Mouse (Mus musculus) heart, adult 8-10 months (tissue): Measurements from ENCODE around the gene Frem3. TPM values are rescaled to one million over a fixed set of nuclear protein-coding genes. Genes with fewer than 3 reads are reported as not detected.

Source experiments
- DNase-seq: peaks from one replicate; pipeline ENCODE4 v3.0.0; 2022; ENCODE audit warnings: low spot score
- total RNA-seq, 4 experiments: library from RNA; stranded (reverse); gene quantifications; 2 replicates each; pipeline ENCODE4 v1.2.4; 2022

The Frem3 gene
- not detected for total RNA-seq

DNA sequence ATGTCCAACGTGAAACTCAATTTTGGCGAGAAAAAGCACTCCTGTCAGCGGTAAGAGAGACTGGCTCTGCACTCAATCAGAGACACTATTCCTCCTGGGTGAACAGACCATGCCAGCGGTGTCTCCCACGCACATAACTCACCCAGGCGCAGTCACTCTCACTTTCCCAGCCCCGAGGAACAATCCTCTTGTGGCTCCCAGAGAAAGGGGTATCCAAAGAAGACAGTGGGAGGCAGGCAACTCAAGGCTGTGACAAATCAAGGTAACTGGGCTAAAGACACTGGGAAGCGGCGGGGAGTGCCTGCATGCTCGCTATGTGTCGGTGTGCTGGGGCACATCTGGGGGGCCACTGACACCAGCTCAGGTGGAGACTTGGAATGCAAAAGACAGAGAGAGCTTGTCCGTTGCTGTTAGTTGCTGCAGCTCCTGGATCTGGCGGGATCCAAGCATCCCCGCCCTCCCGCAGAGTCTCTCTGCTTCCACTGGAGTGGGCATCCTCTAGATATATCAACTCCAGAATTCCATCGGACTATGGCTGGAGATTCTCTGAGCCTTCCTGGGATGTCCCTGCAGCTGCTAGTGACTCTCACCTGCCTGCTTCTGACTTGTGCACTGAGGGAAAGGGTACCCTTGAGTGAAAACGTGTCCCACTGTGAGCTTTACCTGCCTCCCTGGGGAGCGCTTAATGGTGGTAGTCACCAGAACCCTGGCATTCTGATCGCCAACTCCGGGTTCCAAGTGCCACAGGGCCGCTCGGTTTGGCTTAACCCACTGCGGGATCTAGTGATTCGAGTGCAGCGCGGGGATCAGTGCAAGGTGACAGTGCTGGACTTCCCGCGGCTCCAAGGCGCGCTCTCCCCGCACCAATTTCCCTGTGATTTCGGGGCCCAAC is at the start of gene Frem3:
Gene Frem3, plus strand, starts transcription at position 532 of the 892 bp plus-strand sequence.
- DNase-seq, result no peak

DNA sequence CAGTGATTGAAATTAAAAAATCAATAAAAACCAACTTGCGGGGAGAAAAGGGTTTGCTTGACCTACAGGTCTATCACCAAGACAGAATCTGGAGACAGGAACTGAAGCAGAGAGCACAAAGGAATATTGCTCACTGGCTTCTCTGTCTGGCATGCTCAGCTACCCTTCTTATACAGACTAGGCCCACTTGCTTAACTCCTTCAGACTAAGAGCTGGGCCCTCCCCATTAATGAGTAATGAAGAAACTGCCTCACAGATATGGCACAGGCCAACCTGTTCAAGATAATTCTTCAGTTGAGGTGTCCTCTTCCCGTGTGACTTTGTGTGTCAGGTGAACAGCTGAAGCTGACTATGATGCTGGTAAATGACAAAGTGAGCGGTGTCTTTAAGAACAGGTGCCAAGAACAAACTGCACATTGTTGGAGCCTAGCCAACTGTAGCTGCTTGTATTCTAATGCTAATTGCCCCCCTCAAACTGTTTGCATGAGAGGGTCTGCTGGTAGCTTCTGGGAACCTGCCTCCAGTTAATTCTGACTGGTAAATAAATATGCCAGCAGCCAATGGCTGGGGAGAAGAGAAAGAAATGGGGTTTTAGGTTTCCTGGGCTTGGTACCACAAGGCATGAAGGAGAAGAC is 46.6 kb upstream of the Frem3 start:
- DNase-seq, result no peak

DNA sequence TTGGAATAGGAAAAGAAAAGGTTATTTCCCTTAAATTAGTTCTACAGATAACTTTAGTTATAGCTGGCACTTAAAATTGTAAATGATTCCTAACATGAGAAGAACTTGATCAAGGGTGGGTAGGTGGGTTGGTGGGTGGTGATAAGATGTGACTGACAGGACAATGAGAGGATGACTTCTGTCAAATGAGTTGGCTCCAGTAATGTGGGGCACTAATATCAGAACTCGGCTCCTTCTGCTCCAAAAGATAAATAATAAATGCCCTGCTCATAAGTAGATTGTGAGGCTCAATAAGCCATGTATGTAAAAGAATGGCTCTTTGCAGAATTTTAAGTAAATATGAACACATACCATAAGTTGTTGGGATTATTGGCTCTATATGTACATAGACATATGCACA is 43.4 kb upstream of the Frem3 start:
- no peak for DNase-seq

DNA sequence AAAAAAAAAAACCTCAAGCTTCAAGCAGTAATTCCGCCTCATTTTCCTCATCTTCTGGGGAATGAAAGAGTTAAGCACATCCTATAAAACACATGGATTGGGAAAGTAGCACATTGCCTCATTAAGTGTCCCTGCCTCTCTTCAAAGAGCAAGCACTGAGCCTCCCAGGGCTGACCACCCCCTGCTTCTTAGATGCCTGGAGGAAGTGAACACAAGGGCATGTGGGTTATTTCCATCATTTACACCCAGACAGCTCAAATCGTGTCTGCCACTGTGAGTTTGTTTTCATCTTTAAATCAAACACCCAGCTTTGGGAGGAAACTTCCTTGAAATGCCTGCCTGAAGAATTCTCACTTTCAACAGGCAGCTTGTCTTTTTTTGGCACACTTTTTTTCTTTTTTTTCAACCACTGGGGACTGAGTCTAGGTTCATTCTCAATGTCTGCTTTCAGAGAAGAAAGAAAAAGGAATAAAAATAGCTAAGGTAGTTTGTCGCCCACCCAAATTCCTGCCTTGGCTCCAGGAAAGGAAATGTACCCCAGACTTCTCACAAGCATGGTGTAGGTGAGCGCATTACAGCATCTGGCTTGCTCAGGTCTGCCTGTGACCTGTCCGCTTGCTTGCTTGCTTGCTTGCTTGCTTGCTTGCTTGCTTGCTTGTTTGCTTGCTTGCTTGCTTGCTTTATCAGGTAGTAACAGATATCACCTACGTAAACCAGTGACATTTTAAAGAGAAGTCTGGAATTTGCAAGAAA is 42.5 kb upstream of the Frem3 start:
- DNase-seq, result no peak

DNA sequence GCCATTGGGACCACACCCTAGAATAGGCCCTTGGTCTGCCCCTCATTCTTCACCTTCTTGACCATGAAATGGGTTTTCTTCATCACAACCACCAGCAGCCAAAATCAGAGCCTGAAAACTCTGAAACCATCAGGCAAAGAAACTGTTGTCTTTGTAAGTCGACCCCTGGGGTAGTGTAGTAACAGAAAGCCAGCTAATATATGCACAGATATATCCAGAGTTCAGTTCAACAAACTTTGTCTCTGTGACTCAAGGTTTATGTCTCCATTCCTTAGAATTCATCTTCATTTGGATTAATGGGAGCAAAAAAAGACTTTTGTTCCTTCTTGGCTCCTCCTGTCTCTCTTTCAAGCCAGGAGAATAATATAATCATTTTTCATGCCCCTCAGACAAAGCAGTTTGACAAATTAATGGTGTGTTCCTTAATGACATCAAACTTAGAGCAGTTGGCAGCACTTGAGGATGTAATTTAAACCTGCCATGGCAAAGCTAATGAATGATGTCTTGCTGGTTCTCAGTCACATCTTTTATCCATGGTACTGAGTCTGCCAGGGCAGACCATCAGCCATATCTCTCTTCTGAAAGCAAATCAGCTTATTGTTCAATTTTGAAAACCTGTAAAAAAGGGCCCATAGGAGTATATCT is 38.3 kb upstream of the Frem3 start:
- DNase-seq, result no peak

DNA sequence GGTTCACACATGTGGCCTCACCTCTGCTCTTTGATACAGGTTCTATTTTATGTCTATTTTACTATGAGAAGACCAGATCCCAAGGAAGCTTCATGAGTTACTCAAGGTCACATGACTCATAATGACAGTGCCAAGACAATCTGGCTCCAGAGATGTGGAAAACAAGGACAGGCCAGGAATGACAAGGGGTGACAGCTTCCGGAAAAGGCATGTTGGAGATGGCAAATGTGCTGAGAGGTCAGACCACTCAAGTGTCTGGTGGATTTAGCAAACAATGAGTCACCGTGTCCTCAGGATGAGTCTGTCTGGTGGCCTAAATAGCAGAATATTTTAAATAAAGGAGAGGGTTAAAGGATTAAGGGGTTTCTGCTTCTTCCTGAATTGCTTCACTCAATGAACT is 33.8 kb upstream of the Frem3 start:
- no peak for DNase-seq

DNA sequence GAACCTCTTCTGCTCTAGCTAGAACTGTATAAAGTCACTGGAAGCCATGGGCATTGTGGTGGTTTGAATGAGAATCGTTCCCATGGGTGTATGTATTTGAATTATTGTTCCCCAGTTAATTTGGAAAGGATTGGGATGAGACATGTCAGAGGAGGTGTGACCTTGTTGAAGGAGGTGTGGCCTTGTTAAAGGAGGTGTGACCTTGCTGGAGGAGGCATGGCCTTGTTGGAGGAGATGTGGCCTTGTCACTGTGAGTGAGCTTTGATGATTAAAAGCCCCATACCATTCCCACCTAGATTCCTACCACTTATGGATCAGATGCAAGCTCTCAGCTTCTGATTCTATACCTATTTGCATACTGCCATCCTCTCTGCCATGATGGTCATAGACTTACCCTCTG is 31.8 kb upstream of the Frem3 start:
- DNase-seq, result no peak

DNA sequence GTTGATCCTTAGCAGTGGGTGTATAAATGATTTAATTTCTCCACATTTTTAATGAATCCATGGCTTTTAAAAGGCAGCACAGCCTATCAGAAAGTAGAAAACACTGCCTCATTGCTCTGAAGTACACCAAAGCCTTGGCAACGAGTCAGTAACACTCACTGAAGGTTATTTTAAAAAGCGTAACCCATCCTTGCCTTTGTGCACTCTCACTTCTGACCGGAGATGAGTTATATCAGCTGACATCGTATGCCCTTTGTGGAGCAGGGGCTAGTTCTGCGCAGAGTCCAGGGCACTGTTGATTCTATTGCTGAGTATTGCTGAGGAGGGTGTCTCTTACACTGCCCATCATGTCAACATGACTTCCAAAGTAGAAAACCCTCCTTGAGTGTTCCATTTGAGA is 18.3 kb upstream of the Frem3 start:
- DNase-seq, result no peak

DNA sequence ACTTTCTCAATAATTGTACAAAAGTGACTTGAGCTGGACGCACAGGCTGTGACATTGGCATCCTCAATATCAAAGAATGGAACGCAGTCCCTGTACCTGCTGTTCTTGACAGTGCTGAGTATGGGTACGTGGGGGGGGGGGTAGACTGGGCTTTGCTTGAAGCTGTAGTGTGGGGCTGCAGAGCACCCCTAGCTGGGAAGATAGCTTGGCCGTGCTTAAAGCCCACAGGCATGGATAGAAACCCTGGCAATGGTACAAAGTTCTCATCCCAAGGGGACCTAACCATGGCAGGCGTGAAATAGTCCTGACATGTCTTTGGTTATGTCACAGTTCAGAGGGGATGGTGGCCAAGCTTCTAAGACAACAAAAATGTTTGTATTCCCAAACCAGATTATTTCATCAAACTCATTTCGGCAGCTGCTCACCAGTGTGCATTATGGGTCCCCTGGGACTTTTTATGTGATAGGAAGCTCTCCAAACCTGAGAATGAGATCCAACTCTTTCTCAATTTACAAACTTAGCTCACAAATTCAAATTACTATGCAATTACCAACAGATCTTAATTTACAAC is 10.2 kb upstream of the Frem3 start:
- no peak for DNase-seq

DNA sequence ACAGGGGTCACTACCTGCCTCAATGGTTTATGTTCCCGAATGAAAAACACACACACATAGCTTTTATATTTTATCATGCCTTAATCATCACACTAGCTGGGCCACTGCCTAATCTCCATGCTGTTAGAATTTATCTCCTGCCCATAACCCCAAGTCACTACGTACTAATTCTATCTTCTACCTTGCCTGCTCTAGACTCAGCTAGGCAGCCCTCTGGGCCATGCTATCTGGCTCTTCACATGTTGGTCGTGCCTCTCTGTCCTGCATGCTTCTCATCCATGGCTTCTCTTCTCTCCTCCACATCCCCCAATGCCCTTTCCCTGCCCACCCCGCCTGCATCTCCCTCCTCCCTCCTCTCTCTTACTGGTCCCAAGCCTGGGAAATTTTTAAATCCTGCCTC is 9.0 kb upstream of the Frem3 start:
- no peak for DNase-seq

DNA sequence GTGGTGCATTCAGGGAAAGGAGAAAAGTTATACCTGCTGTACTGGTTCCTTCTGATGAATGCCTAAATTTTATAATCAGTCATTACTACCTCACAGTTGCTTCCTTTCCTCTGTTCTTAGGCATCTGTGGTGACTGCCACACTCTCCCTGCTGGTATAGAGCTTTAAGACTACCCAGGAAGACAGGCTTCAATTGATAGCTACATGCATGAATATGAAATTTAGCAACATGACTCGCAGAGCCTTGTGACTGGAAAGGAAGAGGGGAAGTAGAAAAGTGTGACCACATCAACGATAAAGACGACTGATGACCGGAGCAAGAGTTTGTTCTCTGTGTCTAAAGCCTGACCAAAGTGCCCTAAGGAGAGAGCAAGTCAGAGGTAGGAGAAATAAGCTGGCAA is 3.8 kb upstream of the Frem3 start:
- no peak for DNase-seq

DNA sequence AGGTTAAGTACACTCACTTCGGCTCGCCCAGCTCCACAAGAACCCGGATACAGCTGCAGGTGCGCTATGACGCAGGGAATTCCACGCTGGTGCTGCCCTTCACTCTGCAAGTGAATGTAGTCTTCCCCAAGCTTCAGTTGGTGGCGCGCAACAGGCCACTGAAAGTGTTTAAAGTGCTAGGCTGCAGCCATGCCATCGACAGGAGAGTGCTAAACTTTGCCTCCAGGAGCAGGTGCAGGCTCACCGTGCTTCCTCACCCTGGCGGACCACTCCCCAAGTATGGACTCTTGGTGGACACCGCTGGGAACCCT is 516 bp downstream of the Frem3 start:
- no peak for DNase-seq

DNA sequence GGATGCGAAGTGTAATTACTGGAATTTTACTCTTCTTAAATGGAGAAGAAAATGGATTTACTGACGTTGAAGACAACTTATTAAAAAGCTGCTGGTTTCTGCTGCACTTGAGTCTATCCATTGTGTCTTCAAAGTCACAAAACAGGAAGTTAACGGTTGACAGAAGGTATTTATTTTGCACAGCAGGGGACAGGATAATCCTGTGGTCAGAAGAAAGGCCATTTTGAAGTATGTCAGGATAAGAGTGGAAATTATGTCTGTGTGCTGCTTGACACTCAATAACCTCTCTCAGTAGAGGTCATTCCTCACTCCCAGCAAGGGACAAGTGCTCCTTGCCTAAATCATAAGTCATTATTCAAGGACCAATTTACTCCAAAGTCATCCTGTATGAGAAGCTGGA is 8.9 kb downstream of the Frem3 start:
- DNase-seq, result no peak

DNA sequence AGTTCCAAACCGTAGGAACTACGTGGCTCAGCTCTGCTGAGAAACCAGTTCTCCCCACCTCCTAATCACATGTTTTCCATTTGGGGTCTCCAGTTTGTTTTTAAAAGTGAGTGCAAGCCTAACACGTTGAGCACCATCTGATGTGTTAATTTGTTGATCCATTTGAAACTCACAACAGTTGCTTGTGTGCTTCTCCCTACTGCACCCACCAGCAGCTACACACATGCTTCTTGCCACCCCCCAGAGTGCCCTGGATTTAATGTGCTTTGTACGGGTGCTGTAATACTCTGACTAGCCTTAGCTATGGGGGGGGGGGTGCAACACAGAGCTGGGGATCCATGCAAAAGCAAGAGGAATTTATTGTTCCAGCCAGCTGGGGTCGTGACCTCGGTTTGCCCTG is 36.5 kb downstream of the Frem3 start:
- no peak for DNase-seq

DNA sequence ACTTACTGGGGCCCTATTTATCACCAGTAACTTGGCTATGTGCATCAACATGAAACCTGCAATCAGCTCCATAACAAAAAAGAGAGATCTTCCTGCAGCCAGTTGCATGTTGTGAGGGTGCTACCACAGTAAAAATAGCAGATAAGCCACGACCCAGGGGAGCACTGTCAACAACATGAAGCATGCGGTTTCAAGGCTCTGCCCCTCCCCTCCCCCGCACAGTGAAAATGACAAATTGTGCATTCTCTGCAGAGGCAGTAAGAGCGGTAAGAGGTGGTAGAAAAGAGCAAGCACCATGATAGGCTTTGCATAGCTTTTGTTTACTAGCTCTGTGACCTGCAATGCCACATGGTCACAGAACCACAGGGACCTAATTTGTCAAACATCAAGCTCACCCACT is 46.8 kb downstream of the Frem3 start:
- DNase-seq, result no peak

DNA sequence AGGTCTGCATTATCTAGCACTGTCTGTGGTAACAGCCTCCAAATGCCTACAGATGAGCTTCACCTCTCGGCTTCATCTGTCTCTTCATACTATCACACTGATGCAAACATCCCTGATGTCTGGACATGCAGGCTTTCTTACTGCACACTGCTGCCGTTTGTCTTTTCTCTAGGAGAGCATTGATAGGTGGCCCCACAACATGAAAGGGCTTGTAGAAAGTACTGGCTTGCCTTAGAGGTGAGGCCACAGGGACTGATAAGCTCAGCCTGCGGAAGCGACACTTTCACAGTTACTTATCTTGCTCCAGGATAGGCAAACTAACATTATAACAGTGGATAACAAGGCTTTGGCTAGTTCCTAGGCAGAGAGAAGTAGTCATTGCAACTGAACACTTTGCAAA is 50.2 kb downstream of the Frem3 start:
- no peak for DNase-seq

DNA sequence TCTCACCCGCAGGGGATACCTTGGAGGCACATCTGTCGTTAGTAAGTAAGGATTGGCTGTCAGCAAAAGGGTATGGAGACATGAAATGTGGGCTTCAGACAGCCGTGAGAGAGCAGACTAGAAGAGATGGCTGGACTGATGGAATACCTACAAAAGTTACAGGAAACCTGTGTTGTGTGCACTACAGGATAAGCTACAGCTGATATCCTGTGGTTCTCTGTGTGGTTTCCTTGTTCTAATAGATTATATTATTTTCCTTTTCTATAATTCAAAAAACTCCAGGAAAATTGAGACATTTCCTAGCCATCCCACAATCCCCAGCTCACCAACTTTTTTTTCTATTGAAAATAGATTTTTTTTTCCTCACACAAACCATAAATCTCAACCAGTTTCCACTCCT is 52.6 kb downstream of the Frem3 start:
- DNase-seq, result no peak

DNA sequence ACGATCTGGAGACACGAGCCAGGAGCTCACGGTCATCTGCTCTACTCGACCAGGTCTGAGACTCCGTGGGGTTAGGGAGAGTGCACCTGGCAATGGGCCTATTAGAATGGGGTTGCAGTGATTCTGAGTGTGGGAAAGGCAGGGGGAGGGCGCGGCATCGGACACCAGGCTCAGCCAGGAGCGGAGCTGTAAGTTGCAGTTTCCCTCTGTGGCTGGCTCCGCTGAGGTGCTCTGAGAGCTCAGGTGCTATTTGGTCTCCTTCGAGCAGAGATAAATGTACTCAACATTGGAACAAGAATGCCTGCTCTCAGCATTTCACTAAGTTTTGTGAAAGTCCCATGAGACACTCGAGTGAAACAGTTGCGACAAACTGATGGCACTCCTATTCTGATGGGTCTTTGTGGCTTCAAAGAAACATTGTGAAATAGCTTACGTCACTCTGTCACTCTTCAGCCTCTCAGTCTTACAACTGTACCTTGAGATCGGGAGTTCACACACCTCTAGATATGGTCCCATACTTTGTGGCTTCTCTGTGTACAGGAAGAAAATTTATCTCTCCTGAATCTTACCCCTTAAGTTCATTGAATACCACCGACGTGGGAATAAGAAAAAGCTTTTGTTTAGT is 58.5 kb downstream of the Frem3 start:
- no peak for DNase-seq

DNA sequence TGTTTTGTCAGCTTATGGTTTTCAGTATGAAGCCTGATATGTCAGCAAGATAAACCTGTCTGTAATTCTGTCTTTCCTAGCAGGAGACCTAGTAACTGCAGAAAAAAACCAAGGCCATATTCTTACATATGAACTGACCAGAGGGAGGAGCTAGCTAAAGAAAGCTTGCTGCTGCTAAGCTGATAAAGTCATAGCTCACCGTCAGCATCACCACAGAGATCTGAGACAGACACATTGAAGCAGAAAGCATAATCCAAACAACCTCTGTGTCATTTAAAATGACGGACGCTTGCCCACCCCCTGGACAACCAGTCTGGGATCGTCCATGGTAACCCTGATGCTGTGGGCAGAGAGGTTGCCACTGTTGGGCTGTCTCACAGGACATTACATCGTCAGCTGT is 71.7 kb downstream of the Frem3 start:
- DNase-seq, result no peak

DNA sequence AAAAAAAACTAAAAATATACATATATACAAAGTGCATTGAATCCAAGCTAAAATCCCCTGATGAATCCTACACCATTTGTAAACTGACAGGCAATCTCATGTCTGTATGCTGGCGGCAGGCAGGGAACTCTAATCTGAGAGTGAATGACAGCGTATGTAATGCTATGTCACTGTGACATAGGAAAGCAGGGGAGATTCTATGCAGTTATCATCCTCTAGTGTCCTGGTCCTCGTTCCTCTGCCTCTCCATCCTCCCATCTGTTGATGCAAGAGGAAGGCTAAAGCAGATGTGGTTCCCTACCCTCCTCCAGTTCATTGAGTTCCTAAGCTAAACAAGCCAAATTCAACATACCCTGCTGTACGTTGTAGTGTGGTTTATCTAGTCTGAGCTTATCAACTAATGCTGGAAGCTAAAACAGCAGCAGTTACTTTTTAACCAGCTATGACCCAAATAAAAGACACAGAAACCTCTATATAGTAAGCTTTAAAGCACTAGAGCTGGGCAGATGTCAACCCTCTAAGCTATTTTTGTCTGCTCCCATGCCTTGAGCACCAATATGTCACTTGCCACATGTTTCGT is 73.0 kb downstream of the Frem3 start:
- DNase-seq, result no peak

DNA sequence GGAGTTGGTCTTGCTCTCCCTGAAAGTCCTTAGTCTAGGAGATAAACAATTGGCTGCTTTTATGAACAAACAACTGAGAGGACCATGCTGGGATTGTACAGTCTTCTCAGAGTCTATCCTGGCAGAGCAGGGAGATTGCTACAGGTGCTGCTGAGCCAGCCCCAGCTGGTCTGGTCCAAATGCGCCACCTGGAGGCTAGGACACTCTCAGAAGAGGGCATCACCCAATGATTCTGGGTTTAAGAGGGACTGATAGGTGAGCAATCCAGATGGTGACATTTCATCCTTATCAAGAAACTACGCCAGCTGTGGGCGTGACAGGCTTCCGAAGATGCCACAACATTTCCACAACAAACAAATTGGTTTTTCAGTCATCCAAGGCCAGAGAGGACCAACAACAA is 77.3 kb downstream of the Frem3 start:
- peak; percentile 37 for DNase-seq
